Mouse (Mus musculus): ENCODE results near the gene Hist1h2bm. TPM values are rescaled to one million over a fixed set of nuclear protein-coding genes. Genes with fewer than 3 reads are reported as not detected.
"Not testable (repeated sequence)": the region's sequence is repeated elsewhere in the genome, so short reads cannot be mapped to it uniquely, and the experiment has no call there.

The Hist1h2bm gene
- 10 to 100 TPM; 50.7 to 68.7 TPM for total RNA-seq (2021)
- long read RNA-seq, experiment 1, result 0 reads
- long read RNA-seq, experiment 2, result 0 reads

DNA sequence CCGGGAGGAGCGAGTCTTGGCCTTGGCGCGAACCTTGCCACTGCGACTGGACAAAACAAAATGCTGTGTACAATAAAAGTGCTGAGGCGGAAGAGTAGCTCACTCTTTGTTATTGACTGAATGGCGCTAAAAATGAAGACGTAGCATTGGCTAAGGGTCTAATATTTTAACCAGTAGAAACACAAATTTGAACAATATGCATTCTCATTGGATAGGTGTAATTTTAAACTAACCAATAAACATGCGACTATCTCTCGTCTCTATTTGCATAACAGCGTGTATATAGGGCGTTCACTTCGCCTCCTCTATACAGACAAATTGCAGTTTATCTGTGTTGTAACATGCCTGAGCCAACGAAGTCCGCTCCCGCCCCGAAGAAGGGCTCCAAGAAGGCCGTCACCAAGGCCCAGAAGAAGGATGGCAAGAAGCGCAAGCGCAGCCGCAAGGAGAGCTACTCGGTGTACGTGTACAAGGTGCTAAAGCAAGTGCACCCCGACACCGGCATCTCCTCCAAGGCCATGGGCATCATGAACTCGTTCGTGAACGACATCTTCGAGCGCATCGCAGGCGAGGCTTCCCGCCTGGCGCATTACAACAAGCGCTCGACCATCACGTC is at the start of gene Hist1h2bm:
Gene Hist1h2bm (plus strand): TSS at position 288 of the 616 bp plus-strand sequence.
- peak; percentile 22 for DNase-seq

DNA sequence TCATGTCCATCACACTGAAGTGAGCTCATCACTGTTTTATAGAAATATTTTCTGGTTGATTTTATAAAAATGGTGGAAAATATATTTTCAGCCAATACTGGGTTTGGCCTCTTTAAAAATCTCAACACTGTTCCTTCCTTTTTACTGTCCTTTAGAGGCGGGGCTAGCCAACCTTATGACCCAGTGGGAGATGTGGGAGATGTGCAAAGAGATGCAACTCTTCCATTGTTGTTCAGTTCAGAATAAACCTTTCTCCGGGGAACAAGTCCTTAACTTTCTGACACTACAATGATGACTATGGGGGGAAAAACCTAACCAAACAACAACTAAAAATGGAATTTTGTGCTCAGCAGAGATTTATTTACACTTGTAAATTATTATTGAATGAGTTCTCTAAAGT is 44.5 kb upstream of the Hist1h2bm start, which contains the start of gene Olfr1360:
Gene Olfr1360 (minus strand): TSS at position 101 of the 400 bp plus-strand sequence.
- no peak for DNase-seq

DNA sequence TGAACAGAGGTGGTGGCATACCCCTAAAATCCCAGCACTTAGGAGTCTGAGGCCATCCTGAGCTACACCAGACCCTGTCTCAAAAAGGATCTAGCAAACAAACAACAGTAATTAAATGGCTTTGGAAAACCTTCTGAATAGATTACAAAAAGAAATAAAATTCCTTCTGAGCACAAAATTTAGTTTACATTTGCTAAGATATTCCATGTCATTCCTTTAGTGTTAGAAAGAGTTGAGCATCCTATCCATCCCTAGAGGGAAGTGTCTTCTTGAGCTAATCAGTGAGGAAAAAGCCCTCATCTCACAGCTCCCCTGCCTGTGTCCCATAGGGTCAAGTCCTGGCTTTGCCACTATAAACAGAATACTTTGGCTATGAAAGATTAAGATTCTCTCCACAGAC is 24.0 kb upstream of the Hist1h2bm start, which contains the start of gene Olfr1359:
Gene Olfr1359 (plus strand): TSS at position 301 of the 400 bp plus-strand sequence.
- no peak for DNase-seq

DNA sequence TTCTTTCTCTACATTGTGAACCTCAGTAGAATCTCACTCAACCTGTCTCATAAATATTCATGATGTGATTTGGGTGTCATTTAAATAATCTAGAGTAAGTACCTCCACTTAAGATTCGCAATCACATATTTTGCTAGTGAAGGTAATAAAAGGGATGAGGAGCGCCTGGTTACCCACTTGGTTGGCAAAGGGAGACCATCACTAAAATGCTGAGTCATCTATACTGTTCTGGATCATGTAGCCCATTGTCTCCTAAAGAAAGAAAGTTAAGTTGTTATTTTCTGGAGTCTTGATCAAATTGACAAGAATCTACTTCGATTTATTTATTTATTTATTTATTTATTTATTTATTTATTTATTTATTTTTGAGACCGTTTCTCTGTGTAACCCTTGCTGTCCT is 15.2 kb upstream of the Hist1h2bm start:
- DNase-seq, result no peak

DNA sequence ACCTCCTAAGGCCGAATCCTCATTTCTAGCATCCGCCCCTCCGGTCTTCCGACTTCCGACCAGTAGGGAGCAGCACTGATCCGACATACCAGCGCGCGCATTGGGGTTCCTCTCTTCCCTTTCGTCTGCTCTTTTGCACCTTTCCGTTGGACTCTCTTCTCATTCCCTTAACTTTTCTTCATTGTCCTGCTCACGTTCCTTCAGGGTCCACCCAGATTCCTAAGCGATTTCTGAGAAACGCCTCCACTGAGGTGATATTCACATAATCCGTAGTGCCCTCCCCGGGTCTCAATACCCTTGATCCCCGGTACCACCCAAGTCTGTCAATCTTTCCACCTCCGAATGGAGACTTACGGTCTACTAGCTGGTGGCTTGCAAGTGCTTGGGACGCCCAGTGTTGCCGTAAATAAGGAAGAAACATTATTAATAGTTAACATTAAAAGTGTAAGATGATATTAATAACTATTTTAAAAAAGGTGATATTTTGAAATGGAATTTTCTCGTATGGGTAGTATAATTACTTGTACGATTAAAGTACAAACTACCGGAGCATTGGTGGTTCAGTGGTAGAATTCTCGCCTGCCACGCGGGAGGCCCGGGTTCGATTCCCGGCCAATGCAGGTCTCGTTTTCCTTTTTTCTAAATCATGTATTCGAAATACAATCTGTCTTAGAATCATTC is 11.7 kb upstream of the Hist1h2bm start:
- DNase-seq, result peak; percentile 84

DNA sequence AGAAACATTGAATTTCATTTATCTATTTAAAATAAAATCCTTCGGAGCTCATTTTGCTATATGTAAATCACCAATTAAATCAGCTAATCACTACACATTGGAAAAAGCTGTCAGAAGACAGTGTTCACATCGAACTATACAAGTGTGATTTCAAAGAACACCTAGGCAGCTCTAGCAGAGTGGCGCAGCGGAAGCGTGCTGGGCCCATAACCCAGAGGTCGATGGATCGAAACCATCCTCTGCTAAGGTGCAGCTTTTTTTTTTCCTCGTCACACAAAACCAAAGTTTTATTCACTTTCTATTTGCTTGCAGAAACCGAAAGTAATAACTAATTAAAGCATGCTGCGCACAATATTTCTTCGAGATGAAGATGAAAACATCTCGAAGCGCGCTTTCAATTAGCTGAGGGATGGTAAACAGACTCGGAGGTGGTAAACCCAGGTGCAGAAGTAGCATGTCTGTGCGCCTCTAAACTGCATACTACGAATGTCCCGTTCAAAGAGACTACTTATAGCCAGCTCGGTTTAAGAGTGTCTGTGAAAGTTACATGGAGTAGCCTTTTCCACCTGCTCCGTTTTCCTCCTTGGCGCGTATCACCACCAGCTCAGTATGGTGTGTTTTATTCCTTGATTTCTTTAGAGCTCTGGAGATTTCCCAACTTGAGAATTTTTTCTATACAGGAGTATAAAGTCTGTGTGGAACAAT is 10.9 kb upstream of the Hist1h2bm start:
- peak; percentile 63 for DNase-seq

DNA sequence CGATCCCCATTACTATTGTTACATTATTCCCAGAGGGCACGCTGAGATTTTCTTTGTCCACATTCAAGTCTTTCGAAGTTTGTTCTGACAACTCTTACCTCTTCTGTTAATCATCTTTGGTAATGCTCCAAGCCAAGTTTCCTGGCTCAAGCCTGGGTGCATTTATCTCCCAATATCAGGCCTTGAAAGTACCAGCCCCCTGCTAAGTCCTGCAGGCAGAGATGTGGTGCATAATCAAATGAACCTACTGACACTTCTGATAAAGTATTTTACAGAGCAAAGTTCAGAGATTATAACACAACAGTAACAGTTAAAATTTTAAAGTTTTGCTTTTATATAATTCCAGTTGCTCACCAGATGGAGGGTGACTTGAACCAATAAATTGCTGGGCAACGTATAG is 10.1 kb upstream of the Hist1h2bm start:
- DNase-seq, result no peak

DNA sequence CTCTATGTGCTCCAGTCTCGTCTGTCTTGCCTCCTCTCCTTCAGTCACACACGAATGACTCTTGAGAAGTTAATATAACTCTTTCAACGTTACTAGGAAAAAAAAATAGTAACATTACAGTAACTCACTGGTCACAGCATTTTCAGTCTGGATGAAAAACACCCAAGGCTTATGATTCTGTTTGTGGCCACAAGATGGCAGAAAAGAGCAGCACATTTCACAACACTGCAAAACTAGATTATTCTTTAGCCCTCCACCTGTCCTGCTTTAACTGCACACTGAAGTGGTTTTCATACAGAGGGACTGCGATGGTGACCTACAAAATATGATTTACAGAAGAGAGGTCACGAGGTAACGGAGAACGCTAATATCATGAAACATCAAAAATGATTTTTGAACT is 7.1 kb upstream of the Hist1h2bm start:
- DNase-seq, result peak; percentile 31

DNA sequence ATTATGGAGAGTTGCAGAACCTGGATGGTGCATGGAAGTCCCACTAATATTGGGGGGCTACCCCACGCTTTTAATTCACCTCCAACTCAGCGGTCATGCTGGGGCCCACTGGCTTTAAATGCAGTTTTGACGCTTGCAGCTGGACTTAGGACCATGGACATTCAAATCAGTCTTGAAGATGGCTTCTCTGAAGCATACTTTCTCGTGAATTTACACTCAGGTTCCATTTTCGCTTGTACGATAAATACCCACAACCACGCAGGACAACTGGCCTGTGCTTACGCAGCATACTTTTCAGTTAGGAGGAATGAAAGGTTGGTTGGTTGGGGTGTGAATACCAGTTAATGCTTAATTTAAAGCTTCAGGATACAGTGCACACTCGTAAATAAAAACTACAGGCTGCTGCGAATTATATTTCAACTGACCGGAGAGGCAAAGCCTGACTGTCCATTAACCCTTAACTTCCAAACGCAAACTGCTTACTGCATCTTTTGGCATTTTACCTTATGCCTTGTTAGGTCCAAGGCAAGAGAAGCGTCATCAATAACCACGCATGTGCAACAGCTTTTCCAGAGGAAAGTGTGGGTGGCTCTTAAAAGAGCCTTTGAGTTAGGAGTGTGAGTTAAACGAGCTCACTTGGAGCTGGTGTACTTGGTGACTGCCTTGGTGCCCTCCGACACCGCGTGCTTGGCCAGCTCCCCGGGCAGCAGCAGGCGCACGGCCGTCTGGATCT is 6.5 kb upstream of the Hist1h2bm start:
- no peak for DNase-seq

DNA sequence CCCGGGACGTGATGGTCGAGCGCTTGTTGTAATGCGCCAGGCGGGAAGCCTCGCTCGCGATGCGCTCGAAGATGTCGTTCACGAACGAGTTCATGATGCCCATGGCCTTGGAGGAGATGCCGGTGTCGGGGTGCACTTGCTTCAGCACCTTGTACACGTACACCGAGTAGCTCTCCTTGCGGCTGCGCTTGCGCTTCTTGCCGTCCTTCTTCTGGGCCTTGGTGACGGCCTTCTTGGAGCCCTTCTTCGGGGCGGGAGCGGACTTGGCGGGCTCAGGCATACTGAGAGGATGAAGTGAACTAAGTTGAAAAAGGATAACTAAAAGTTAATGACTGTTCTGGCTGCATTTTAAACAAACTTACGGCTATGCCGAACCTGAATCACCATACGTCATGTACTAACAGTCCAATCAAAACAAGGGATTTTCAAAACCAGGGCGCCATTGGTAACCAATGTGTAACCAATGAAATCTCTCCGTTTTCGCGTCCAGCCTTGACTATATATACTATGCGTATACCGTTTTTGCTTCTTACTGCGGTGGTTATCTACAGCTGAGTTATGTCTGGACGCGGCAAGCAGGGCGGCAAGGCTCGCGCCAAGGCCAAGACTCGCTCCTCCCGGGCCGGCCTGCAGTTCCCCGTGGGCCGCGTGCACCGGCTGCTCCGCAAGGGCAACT is 5.8 kb upstream of the Hist1h2bm start, which contains the start of the genes Hist1h2bl and Hist1h2ai:
Gene Hist1h2bl (minus strand): TSS at position 280 of the 676 bp plus-strand sequence.
Gene Hist1h2ai (plus strand): TSS at position 559 of the 676 bp plus-strand sequence.
- peak; percentile 38 for DNase-seq

DNA sequence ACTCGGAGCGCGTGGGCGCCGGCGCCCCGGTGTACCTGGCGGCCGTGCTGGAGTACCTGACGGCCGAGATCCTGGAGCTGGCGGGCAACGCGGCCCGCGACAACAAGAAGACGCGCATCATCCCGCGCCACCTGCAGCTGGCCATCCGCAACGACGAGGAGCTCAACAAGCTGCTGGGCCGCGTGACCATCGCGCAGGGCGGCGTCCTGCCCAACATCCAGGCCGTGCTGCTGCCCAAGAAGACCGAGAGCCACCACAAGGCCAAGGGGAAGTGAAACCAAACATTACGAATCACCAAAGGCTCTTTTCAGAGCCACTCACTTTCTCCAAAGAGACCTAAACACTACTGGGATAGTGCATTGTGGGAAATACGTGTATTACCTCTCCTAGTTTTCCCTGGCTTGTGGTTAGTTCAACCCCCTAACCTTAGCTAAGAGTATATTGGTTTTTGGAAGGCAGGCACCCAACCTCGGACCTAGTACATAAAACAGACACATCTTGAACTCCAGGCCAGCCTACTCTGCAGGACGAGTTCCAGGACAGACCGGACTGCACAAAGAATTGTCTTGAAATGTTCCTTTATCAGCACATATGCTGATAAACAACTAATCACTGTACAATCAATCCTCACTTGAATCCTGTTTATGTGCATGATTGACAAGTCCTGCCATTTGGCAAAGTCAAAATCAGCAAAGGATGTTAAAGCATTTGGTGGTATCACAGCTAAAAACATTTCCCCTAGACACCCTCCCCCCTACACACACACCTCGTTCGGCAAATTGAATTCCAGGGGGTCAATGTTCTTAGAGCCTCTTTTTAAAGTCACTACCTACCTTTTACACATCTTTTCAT is 5.1 kb upstream of the Hist1h2bm start:
- DNase-seq, result not testable (repeated sequence)

DNA sequence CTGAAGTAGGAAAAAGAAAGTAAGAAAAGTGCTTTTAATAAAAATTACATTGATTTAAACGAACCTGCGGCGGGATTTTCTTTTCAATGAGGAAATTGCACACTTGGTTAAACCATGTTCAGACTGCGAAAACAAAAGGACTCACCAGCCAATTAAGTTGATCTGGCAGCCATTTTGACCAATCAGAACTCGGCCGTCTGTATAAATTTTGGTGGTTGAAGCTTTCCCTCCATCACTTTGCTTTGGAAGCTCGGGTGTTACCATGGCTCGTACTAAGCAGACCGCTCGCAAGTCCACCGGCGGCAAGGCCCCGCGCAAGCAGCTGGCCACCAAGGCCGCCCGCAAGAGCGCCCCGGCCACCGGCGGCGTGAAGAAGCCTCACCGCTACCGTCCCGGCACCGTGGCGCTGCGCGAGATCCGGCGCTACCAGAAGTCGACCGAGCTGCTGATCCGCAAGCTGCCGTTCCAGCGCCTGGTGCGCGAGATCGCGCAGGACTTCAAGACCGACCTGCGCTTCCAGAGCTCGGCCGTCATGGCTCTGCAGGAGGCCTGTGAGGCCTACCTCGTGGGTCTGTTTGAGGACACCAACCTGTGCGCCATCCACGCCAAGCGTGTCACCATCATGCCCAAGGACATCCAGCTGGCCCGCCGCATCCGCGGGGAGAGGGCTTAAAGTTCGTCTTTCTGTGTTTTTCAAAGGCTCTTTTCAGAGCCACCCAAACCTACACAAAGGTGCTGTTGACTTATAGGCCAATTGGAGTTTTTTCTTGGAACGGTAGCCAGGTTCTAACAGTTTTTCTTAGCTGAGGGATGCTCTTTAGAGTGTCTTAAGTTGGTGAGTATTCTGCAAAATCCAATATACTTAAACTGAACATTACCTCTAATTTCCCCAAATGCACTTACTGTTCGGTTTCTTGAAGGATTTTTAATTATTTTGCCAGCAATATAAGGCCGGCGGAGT is 4.2 kb upstream of the Hist1h2bm start, which contains the start of gene Hist1h3h:
Gene Hist1h3h (plus strand): TSS at position 263 of the 961 bp plus-strand sequence.
- peak; percentile 62 for DNase-seq

DNA sequence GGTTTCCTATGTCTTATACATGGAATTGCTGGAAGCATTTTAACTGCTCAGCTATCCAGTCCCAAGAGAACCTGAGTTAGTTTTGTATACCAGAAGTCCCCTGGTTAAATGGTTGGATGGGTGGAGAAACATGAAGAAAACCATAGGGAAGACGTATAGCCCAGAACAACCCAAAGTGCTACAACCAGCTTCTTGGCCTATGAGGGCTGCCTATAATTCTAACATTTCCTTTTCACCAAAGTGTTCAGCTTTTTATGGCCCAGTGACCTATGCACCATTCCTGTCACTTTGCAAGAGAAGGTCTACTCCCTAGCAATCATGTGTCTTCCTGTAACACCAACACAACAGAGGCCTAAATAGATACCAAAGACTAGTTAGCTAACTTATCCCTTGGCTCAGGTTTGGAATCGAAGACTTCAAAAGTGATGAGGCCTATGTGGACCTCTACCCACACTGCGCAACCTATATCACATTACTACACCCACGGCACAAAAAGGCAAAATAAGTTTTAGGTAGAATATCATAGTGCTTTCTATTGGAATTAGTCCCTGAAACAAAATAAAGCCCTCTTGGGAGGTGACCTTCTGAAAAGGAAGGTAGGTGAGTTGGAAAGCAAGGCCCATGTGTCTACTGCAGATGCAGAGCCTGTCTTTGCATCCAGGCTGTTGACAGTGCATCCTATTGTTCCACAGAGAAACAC is 3.3 kb upstream of the Hist1h2bm start:
- DNase-seq, result no peak

DNA sequence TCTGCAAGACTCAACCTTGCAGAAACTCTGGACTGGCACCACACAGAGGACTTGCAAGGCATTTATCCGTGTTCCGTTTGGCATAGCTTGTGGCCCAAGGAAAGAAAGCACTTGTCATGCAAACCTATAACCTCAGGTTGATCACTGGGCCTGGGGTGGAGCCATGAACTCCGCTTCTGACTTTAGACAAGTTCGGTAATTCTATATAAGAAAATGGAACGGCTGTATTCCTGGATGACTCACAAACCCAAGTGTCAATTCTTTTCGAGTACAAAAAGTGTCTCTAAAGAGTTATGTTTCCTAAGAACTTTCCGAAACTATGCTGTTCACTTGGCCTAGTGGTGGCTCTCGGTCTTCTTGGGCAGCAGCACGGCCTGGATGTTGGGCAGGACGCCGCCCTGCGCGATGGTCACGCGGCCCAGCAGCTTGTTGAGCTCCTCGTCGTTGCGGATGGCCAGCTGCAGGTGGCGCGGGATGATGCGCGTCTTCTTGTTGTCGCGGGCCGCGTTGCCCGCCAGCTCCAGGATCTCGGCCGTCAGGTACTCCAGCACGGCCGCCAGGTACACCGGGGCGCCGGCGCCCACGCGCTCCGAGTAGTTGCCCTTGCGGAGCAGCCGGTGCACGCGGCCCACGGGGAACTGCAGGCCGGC is 612 bp upstream of the Hist1h2bm start:
- not testable (repeated sequence) for DNase-seq

DNA sequence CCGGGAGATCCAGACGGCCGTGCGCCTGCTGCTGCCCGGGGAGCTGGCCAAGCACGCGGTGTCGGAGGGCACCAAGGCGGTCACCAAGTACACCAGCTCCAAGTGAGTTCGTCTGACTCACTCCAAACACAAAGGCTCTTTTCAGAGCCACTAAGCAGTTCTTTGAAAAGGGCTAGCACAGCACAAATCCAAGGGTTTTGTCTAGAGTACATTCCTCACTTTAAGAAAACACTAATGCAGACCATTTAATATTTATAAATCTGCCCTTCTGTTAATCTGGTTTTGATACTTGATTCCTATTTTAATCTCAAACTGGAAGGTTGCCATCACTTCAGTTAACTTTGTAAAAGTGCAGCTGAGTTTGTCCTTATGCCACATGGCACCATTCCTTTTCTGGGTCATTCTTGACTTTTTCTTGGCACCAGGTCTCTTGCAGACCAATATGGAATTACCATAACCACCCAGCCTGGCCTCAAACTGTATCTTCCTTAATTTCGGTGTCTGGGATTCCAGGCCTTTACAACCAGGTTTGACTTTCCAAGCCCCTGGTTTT is 605 bp downstream of the Hist1h2bm start:
- DNase-seq, result no peak

DNA sequence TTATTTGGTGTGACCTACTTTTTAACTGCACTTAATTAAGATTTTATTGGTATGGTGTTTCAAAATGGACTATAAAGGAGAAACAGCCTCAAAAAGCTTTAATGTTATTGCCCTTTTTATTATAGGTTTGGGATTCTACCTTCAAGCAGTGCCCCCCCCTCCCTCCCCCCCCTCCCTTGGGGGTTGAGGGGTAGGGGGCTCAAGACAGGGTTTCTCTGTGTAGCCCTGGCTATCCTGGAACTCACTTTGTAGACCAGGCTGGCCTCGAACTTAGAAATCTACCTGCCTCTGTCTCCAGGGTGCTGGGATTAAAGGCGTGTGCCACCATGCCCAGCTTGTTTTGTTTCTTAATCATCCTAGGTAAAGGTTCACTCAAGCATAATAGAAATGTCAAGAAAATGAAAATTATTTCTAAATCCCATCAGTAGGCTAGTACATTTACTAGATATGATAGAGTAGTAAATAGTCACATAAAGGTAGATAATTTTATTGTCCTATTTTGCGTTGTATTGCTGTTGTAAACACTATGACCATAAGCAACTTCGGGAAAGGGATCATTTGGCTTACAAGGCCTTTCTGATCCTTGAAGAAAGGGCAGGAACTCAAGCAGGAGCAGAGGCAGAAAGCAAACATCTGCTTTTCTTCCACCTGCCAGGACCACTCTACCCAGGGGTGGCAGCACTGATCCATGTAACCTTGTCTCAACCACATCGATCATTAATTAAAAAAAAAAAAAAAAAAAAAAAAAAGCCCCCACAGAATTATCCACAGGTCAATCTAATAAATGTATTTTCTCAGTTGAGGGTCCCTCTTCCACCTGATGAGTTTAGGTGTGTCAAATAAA is 1.4 kb downstream of the Hist1h2bm start:
- DNase-seq, result no peak

All from gastrocnemius, postnatal 10 days (tissue).